Mouse (Mus musculus): ENCODE measurements around the gene 1700011L22Rik. TPM values are rescaled to one million over a fixed set of nuclear protein-coding genes. Genes with fewer than 3 reads are reported as not detected.

1700011L22Rik gene
- polyA plus RNA-seq, 1 experiment from 2014 or later: not detected

DNA sequence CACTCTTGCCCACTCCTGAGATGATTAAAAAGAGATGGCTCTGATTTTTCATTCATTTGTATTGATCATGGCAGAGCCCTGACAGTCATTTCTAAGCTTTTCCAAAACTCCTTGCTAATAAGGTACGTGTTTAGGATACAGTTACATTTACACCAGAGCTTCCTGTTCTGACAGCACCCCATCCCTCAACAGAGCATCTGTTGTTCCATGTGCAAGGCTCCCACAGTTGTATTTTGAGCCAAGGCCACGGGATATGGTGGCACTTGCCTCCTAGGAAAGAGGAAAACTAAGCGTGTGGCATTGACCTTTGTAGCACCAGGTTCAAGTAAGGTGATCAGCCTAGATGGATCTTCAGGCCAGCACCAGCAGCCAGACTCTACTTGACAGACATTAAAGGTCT lies 83.1 kb downstream of the 1700011L22Rik start:
- WGBS: 62% methylated on average over 3 of the region's 3 CpGs
- Histone ChIP-seq H3K9ac (replicated peaks; ENCODE audit: low read depth, low read length) (no peak overlapping the region), H3K27me3 (replicated peaks; ENCODE audit: control insufficient read depth, insufficient read depth, low read length) (no peaks in the 10 kb centered on the region), H3K9me3 (ENCODE audit: control insufficient read depth, low read length) (no peaks in the 10 kb centered on the region), H3K4me2 (ENCODE audit: low read length) (no peak overlapping the region), H3K4me1 (replicated peaks; ENCODE audit: control insufficient read depth, insufficient read depth, low read length) (peaks cover 19% of the 10 kb centered on the region), H3K27ac (ENCODE audit: low read length) (0 out of 2 replicates have a peak overlapping the region, but pooled peaks have one; percentile 5), H3K36me3 (ENCODE audit: control insufficient read depth, insufficient read depth) (no peaks in the 10 kb centered on the region), H3K4me3 (replicated peaks; ENCODE audit: low read length) (no peak overlapping the region)
- ATAC-seq: peak; percentile 34; the same call in 1 of the 2 replicates

DNA sequence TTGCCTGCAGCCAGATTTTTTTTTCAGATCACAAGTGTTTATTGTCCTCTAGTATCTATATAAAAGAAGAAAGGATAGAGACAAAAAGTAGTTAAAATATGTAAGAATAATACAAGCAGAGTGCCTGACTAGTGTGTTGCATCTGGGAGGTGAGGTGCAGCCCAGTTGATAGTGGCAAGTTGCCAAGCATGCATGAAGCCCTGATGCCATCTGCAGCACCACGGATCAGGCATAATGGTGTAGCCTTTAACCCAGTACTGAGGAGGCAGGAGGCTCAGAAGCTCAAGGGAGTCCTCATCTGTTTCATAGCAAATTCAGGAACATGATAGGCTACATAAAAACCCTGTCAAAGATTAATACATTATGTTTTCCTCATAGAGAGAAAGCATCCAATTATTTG lies 84.0 kb downstream of the 1700011L22Rik start:
- peaks cover 19% of the 10 kb centered on the region for H3K4me1 ChIP-seq (replicated peaks; ENCODE audit: control insufficient read depth, insufficient read depth, low read length)
- H3K36me3 ChIP-seq (ENCODE audit: control insufficient read depth, insufficient read depth): no peaks in the 10 kb centered on the region
- 0 out of 2 replicates have a peak, but pooled peaks have one; percentile 27 for ATAC-seq
- no peak overlapping the region for H3K4me2 ChIP-seq (ENCODE audit: low read length)
- no peaks in the 10 kb centered on the region for H3K9me3 ChIP-seq (ENCODE audit: control insufficient read depth, low read length)
- H3K9ac ChIP-seq (replicated peaks; ENCODE audit: low read depth, low read length): no peak overlapping the region
- H3K4me3 ChIP-seq (replicated peaks; ENCODE audit: low read length): no peak overlapping the region
- peak overlapping the region; percentile 62 for H3K27ac ChIP-seq (ENCODE audit: low read length)
- H3K27me3 ChIP-seq (replicated peaks; ENCODE audit: control insufficient read depth, insufficient read depth, low read length): no peaks in the 10 kb centered on the region
- 9% methylated on average over 1 of the region's 1 CpGs for WGBS

DNA sequence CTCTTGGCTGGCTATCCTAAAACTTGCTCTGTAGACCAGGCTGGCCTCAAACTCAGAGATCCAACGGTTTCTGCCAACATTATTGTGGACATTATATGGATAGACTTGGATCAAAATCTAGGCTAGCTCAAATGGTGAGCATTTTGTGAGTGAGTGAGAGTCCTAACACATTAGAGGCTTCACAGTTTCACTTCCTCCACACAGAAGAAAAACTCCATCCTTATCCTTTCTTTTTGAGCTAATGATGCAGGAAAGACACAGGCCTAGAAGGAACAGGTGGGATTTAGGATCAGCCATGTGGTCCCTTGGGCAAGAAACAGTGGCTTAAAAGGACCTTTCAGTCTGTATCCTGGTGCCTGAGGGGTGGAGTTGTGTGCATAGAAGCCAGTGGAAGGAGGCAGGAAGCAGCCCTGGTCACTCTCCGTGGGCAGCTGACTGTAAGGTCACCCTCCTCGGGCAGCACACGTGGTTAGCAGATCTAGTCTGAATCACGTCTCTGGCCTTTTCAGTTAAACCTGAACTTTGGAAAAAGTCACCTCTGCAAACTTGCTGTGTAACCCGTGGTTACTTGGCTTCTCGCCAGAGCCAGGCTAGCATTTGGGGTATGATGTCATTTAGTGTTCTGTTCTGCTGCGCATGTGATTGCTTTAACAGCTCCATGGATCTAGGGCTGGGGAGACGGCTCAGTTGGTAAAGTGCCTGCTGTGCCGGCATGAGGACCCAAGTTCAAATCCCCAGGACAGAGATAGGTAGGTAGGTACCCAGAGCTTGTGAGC lies 85.6 kb downstream of the 1700011L22Rik start:
- Histone ChIP-seq H3K27ac (ENCODE audit: low read length) (no peak overlapping the region), H3K4me1 (replicated peaks; ENCODE audit: control insufficient read depth, insufficient read depth, low read length) (peaks cover 19% of the 10 kb centered on the region), H3K27me3 (replicated peaks; ENCODE audit: control insufficient read depth, insufficient read depth, low read length) (no peaks in the 10 kb centered on the region), H3K36me3 (ENCODE audit: control insufficient read depth, insufficient read depth) (no peaks in the 10 kb centered on the region), H3K9me3 (ENCODE audit: control insufficient read depth, low read length) (no peaks in the 10 kb centered on the region), H3K9ac (replicated peaks; ENCODE audit: low read depth, low read length) (no peak overlapping the region), H3K4me2 (ENCODE audit: low read length) (no peak overlapping the region), H3K4me3 (replicated peaks; ENCODE audit: low read length) (no peak overlapping the region)
- WGBS: 39% methylated on average over 10 of the region's 10 CpGs
- ATAC-seq: peak; percentile 37; the same call in 1 of the 2 replicates

DNA sequence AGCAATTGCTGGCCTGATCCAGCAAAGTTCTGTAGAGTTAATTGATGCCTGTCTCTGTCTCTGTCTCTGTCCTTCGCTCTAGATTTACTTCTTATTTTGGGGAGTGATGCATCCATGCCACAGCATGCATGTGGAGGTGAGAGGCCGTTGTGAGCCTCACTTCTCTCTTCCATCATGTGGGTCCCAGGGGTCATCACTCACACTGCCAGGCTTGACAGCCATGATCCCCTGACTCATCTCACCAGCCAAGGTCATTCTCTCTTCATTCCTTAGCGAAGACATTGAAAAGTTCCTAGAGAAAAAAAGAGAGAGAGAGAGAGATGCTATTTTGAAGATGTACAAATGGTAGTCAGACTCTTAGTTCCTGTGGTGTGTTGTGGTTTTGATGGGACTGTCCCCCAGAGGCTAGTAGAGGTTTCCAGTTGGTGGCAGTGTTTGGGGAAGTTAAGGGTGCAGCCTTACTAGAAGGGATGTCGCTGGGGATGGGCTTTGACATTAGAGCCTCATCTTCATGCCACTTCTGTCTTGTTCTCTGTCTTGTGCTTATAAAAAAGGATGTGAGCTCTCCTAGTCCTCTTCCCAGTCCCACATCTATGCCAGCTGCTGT lies 87.1 kb downstream of the 1700011L22Rik start:
- 96% methylated on average over 4 of the region's 4 CpGs for WGBS
- Histone ChIP-seq H3K9ac (replicated peaks; ENCODE audit: low read depth, low read length) (no peak overlapping the region), H3K4me1 (replicated peaks; ENCODE audit: control insufficient read depth, insufficient read depth, low read length) (peaks cover 19% of the 10 kb centered on the region), H3K9me3 (ENCODE audit: control insufficient read depth, low read length) (no peaks in the 10 kb centered on the region), H3K4me2 (ENCODE audit: low read length) (no peak overlapping the region), H3K27me3 (replicated peaks; ENCODE audit: control insufficient read depth, insufficient read depth, low read length) (no peaks in the 10 kb centered on the region), H3K4me3 (replicated peaks; ENCODE audit: low read length) (no peak overlapping the region), H3K27ac (ENCODE audit: low read length) (no peak overlapping the region), H3K36me3 (ENCODE audit: control insufficient read depth, insufficient read depth) (no peaks in the 10 kb centered on the region)
- ATAC-seq: no peak

Other genes starting within 250 kb of the 1700011L22Rik start
- 12.1 and 12.6 TPM in 2 replicates for gene Zfp827, start 220.1 kb downstream of the 1700011L22Rik start, polyA plus RNA-seq (2015; fragmentation: Nextera tagmentation; extraction: Ambion mirVana)
- gene Mmaa, start 46.4 kb upstream of the 1700011L22Rik start, polyA plus RNA-seq (2015; fragmentation: Nextera tagmentation; extraction: Ambion mirVana): 27.3 and 27.9 TPM in 2 replicates
- gene Smad1, start 150.9 kb upstream of the 1700011L22Rik start, polyA plus RNA-seq (2015; fragmentation: Nextera tagmentation; extraction: Ambion mirVana): 65.6 and 65.8 TPM in 2 replicates